Mouse (Mus musculus) heart, postnatal 36 days (tissue): ENCODE results near the gene Itpkc. TPM values are rescaled to one million over a fixed set of nuclear protein-coding genes. Genes with fewer than 3 reads are reported as not detected.
A peak's percentile ranks its signal among the peaks of the same experiment; 100 is the strongest.

Experiments used
- DNase-seq, 2 experiments: peaks; one replicate each; pipeline ENCODE4 v3.0.0; 2021 to 2022
- intact Hi-C: fragments of 180-260 bp; cut with DNase I; formaldehyde crosslinking; loops from one replicate; pipeline ENCODE4 v1.15.1; 2025
- total RNA-seq, 2 experiments: library from RNA; stranded (reverse); gene quantifications; 2 replicates each; pipeline ENCODE4 v1.2.3; 2021

Gene Itpkc
- total RNA-seq, 2 experiments from 2014 or later = 5.1 to 5.6 TPM

DNA sequence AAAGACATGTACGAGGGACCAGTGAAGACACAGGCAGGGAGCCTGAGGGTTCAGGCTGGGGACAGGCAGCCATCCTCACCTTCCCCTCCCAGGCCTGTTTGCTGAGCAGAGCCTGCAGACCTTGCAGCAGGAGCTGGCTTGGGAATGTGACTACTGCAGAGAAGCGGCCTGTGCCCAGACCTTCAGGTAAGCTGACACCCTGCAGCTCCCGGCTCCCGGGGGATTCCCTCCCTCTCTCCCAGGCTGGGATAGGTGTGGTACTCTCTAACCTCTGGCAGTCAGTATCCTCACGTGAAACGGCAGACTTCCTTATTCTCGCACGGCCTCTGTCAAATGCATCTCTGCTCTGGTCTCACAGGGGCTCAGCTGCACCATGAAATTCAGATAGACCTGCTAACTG, 14.8 kb upstream of the Itpkc start:
- no peak for DNase-seq
- intact Hi-C loops = no loop called here

DNA sequence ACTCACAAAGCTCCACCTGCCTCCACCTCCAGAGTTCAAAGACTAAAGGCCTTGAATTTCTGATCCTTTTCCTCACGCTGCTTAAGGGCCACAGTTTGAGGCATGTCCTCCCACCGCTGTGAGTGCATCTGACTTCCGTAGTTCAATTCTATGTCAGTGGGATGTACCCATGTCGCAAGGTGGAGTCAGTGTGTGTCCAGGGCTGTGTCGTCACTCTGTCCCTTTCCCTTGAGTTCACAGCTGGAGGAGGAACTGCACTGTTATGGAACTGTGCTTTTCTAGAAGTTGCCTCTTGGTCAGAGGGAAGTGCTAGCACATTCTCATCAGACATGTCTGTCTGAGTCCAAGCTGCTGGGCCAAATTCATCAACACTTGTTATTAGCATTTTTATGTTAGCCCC, 10.1 kb upstream of the Itpkc start:
- no peak for DNase-seq
- intact Hi-C loops = no loop called here

DNA sequence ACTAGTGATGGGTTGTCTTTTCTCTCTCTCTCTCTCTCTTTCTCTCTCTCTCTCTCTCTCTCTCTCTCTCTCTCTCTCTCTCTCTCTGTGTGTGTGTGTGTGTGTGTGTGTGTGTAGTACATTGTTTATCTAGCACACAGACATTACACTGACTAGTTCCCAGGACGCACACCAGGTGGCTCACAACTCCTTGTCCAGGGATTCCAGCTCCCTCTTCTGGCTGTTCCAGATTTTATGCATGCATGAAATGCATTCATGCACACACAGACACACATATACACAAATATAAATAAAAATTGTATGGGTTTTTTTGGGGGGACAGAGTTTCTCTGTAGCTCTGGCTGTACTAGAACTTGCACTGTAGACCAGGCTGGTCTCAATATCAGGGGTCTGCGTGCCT, 9.1 kb upstream of the Itpkc start:
- no peak for DNase-seq
- intact Hi-C loops = no loop called here

DNA sequence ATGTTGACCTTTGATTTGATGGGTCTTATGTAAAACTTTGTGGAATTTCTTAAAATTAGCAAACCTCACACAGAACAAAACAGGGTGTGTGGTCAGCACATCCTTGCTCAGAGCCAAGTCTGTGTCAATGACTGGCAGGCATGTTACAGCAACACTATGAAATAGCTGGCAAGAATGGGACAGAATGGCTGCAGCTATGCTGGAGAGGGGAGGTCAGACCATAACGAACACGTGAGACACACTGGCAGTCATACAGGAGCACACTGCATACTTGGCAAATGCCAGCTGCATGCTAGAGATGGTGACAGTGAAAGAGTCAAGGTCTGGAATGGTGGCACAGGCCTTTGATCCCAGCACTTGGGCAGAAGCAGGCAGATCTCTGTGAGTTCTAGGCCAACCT, 7.3 kb upstream of the Itpkc start:
- no peak for DNase-seq
- intact Hi-C loops = no loop called here

DNA sequence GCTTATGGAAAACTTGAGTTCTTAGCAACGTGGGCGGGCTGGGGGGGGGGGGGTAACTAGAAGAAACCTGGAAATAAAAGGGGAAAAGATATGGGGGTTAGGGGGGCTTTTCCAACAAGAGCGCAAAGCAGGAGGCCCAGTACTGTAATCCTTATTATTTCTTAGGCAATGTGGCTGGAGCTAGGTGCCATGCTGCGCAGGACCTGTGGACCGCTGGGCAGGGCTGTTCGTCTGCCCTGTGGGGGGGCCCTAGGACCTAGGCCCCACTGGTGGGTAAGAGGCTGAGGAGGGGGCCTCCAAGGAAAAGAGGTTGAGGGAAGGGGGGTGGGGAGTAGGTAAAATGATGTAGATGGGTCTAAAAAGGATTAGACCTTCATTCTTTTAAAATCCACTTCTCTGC, 4.8 kb upstream of the Itpkc start:
- intact Hi-C loops = no loop called here
- DNase-seq = no peak

DNA sequence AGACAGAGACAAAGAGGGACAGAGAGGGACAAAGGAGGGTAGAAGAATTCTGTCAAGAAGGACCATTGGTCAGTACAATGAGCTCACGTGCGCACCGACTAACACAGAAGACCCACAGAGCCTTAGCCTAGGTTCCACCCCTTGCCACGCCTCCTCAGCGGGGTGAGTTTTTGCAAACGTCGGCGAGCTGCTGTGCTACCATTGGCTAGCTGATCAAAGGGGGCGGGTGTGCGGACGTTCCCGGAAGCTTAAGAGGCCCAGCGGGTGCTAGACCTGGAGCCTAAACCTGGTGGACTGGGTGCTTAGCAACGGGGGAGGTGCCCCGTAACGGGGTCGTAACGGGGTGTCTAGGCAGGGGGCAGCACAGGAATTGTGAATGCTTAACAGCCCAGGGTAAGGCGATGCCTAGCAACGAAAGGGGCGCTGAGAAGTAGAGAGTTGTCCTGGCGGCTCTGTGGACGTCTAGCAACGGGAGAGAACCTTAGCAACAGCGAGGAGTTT, 4.4 kb upstream of the Itpkc start, which contains the start of gene Coq8b:
Coq8b (plus strand) TSS at position 243 of the 501 bp plus-strand sequence.
- intact Hi-C loops = no loop called here
- peak; percentile 90 to 92 for DNase-seq

DNA sequence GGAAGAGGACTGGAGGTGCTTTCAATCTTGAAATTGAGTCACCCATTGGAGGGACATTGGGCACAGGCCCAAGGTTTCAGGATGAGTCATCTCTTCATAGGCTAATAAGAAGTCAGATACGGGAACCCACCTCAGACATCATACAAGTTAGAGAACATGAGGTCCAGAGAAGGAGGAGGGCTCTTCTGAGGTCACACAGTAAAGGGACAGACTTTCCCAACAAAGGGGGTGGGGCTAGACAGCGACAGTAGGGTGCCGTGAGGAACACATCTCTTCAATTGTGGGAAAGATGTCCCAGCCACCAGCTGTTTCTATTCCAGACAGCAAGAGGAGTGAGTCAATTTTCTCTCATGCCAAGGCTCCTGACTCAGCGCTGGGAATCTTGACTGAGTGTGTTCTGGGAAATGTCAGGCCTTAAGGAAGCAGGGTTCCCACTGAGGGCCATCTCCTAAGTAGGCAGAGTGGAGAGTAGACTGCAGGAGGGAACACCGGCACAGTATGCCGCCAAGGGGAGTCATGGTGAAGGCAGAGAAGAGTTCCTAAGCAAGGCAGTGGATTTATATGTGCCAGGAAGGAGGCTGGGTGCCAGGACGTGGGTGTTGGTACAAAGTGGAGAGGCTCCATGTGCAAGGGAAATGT, 3.4 kb upstream of the Itpkc start:
- peak; percentile 38 to 54 for DNase-seq
- intact Hi-C loops = loop anchor here (2.0 kb wide), 1 partner anchor 27 kb away; the partner anchor contains the start of gene Numbl

DNA sequence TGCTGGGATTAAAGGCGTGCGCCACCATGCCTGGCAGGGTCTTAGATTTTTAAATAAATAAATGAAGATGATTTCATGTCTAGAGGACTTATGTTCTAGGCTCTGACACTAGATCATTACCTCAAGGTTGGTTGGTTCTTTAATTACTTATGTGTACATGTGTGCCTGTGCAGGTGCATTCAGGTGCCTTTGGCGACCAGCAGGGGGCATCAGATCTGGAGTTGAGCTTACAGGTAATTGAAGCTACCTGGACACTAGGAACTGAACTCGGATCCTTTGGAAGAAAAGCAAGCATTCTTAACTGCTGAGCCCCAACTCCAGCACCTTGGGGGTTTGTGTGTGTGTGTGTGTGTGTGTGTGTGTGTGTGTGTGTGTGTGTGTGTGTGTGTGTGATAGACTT, 2.3 kb upstream of the Itpkc start:
- intact Hi-C loops = loop anchor here (2.0 kb wide), 1 partner anchor 28 kb away; the partner anchor contains the start of gene Numbl
- DNase-seq = no peak

DNA sequence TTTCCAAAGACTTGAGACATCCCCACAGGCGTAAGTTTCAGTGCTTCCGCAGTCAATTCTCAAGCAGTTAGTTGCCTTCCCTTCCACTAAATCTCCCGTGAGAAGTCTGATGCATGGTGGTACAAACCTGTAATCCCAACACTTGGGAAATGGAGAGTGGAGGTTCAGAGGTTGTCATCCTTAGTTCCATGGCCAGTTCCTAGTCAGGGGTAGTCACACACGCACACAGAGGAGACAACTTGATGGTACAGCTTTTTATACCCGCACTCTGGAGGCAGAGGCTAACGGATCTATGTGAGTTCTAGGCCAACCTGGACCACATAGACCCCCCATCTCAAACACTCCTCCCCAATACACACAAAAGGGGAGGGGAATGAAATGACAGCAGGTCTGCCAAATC, 404 bp upstream of the Itpkc start:
- intact Hi-C loops = no loop called here

DNA sequence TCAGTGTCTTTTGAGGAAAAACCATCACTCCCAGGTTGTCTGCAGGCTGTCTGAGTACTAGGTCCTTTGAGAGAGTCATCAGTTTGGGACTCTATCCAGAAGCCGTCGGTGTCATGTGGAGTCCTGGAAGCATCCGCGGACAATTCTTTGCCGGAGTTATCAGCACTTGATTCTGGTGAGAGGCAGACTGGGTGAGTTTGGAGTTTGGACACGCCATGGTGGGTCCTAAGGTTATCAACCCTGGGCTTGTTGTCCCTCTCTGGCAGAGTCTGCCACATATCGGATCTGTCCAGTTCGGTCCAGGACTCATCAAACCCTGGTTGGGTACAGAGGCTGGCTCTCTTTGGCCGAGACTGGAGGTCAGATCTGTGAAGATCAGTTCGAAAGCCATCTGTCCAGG, 785 bp downstream of the Itpkc start:
- intact Hi-C loops = loop anchor here (2.0 kb wide), 1 partner anchor 31 kb away; the partner anchor contains the start of gene Snrpa
- peak in 1 of 2 experiments; percentile 17 for DNase-seq

More for the DNA sequence above, 404 bp upstream of the Itpkc start:
- DNase-seq = no peak

DNA sequence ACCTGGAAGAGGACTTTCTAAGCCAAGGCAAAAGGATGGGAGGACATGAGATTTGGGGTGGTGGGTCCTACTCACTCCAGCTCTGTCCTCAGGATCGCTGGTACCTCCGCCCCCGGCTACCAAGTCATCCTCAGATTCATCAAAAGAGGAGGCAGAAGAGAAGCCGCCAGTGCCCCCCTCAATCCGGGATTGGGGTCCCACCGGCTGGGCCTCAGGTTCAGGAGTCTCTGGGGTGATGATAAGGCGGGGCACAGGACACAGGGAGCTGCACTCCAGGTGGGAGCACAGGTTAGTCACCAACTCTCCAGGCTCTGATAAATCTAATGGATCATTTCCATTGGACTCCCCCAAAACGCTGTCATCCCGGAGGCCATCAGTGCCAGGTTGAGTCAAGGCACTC, 1.2 kb downstream of the Itpkc start:
- intact Hi-C loops = loop anchor here (2.0 kb wide), 1 partner anchor 30 kb away; the partner anchor contains the start of gene Snrpa
- no peak for DNase-seq

DNA sequence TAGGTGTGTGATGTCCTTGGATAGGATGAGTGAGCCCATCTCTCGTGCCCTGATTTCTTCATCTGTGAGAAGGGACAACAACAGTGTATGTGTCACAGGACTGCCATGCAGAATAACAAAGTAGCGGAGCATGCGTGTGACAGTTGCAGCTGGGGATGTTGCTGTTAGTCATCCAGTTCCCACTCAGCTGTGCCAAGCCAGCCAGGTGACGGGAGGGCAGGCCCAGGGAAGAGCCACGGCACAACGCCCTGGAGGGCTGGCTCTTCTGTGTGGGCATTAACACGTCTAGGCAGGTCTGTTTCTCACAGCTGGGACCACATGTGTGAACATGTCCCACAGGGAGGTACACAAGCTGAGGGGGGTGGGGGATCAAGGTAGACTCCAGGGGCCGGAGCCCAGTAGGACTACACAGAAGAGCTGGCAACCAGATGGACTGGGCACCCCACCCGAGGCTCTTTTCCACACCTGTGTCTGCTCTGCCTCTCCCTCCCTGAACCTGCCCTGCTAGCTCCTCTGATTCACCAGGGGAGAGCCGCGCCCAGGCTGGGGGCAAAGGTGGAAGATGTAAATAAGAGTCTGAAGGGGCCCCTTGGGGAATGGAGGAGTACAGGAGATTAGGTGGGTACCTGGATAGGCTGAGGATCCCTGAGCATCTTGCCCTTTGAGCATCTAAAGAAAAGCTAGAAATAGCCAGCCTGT, 3.4 kb downstream of the Itpkc start:
- DNase-seq = peak in 1 of 2 experiments; percentile 22
- intact Hi-C loops = no loop called here

DNA sequence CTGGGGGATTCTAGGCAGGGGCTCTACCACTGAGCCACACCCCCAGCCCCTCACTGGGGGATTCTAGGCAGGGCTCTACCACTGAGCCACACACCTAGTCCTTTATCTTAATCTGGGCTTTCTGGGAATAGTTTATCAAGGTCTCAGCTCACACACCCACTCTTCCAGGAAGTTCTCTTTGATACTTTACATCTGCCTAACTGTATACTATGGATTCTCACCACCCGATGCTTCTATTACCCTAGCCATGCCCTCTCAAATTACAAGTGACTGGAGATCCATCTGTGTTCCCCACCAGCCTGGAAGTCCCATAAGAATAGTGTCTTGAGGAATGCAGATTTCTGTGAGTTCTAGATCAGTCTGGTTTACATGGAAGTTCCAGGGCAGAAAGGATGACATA, 5.9 kb downstream of the Itpkc start:
- intact Hi-C loops = no loop called here
- DNase-seq = no peak

DNA sequence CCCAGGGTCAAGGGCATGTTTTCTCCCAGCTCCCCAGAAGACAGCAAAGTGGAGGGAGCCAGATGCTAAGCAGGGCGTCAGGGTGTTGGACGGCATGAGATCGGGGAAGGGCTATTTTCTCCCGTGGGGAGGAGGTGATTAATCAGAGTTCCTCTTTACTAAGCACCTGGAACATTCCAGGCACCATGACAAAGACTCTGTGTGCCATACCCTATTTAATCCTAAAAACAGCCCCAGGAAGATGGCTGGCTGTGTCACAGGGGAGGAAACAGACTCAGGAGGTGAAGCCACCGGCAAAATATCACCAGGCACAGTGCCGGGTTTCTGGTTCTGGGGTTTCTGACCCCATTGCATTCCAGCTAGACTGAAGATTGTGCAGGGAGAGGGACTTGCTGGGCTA, 6.5 kb downstream of the Itpkc start:
- no peak for DNase-seq
- intact Hi-C loops = no loop called here

DNA sequence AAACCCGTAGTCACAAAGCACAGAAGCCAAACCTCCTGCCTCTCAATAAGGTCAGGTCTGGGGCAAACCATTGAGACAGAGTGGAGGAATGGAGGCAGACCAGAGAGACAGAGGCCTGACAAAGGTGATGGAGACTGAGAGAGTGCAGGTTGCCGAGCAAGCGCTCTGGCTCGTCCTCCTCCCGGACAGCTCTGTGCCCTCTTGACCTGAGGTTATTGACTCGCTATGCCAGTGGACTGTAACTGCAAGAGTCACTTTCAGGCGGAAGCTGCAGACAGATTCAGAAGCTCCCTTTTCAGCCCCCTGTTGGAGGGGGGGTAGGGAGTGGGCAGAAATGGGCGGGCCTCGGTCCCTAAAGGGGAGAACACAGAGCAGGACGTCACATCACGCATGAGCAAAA, 8.5 kb downstream of the Itpkc start:
- intact Hi-C loops = no loop called here
- no peak for DNase-seq

DNA sequence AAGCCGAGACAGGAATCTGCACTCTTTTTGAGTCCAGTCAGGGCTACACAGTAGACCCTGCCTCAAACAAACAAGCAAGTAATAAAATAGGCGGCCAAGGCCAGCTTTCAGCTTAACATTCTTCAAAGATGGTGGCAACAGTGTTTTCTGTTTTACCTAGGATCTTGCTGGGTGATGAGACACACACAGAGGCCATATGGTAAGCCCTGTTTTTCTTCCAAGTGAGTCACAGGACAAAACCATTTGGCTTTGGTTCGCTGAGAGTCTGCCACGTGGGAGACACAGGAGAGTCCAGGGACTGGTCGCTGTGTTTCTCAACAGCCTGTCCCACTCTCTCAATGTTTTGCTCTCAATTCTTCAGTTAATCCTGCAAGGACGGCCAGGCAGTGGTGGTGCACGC, 9.9 kb downstream of the Itpkc start:
- intact Hi-C loops = no loop called here
- no peak for DNase-seq

DNA sequence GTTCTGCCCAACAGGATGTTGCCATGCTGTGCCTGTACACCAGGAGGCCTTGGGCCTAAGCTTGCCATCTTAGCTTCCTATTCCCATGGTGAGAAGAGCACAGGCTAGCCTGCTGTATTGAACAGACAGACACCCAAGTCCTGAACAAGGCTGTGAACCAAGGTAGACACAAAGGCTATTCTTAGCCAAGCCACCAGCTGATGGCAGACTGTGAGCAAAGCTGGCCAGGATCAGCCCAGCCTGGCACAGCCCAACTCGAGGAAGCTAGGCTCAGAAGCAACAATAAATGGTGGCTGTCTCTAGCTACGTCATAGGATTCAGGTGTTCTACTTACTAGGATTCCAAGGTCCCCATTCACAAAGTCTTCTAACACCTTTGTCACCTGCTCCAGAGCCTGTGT, 15.8 kb downstream of the Itpkc start:
- intact Hi-C loops = no loop called here
- no peak for DNase-seq

DNA sequence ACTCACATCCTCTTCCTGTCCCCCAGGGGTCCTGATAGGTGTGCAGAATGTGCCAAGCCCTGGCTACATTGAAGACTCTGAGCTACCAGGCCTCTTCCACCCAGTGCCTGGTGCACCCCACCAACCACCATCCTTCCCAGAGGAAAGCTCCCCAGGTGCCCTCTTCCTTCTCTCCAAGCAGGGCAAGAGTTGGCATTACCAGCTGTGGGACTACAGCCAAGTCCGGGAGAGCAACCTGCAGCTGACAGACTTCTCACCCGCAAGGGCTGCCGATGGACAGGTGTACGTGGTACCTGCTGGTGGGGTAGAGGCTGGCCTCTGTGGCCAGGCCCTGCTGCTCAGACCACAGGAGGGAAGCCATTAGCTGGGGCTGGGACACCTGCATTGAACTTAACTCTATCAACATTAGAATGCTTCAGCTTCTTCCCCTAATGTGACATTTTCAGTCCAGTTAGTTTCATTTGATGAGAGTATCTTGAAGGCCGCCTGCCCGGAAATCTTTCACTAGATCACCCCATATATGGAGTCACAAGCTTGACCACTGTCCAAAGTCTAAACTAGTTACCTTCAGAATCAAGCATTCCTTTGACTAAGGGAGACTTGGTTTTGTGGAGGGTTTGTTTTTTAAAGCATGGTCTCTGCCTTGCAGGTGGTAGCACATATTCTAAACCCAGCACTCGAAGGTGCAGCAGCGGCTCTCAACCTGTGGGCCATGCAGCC, 24.6 kb downstream of the Itpkc start:
- no peak for DNase-seq

DNA sequence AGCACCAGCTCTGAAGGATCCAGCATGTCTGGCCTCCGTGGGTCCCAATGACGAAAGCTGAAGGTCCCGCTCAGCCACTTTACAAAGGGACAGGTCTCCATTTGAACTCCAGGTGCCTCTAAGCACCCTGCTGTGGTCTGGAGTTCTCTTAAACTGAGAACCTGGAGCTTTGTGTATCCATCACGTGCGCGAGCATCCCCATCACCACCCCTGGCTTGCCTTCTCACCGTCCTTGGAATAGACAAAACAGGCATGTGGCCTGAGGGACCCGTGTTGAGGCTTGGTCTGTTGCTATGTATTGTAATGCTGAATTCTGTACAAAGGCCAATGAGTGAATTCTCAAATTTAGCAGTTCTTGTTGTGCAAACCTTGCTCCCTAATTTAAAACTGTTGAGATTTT, 29.7 kb downstream of the Itpkc start:
- intact Hi-C loops = no loop called here
- DNase-seq = no peak

More for the DNA sequence above, 24.6 kb downstream of the Itpkc start:
- intact Hi-C loops = no loop called here

DNA sequence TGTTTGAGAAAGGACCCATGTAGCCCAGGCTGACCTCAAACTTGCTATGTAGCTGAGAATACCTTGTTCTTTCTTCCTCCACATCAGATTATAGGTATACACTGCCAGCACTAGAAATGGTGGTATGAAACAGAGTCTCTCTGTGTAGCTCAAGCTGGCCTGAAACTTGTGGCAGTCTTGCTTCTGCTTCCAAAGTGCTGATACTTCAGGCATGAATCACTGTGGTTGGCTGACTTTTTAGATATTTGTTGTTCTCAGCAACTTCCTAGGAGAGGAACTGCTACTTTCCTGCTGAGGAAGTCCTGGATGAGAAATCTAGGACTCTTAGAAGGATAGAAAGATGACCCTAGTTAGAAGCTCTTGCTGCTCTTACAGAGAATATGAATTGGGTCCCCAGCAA, 30.1 kb downstream of the Itpkc start:
- no peak for DNase-seq
- intact Hi-C loops = no loop called here

DNA sequence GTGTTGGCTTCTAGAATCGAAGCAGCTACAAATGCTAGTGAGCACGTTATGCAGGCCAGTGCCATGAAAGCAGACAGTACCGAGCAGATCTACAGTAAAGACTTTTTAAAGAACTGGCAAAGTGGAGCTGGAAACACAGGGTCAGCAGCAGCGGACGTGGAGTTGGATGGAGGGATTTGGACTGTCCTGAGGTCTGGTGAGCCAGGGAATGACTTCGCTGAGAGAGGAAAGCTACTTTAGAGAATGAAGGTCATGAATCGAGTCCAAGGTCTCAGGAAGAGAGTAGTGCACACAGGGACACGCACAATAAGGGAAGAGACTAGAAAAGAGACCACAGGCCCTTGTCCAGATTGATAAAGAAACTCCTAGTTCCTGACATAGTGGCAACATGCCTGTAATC, 30.8 kb downstream of the Itpkc start:
- DNase-seq = no peak
- intact Hi-C loops = loop anchor here (2.0 kb wide), 1 partner anchor 29 kb away; no protein-coding TSS in a partner anchor
